Mouse (Mus musculus) urinary bladder, postnatal 25 days (tissue): ENCODE measurements around the gene Golim4.
"Not testable (repeated sequence)": the region's sequence is repeated elsewhere in the genome, so short reads cannot be mapped to it uniquely, and the experiment has no call there.

Experiments
- DNase-seq: peaks from one replicate; pipeline ENCODE4 v3.0.0; 2022; ENCODE audit warnings: low spot score

Gene Golim4

DNA sequence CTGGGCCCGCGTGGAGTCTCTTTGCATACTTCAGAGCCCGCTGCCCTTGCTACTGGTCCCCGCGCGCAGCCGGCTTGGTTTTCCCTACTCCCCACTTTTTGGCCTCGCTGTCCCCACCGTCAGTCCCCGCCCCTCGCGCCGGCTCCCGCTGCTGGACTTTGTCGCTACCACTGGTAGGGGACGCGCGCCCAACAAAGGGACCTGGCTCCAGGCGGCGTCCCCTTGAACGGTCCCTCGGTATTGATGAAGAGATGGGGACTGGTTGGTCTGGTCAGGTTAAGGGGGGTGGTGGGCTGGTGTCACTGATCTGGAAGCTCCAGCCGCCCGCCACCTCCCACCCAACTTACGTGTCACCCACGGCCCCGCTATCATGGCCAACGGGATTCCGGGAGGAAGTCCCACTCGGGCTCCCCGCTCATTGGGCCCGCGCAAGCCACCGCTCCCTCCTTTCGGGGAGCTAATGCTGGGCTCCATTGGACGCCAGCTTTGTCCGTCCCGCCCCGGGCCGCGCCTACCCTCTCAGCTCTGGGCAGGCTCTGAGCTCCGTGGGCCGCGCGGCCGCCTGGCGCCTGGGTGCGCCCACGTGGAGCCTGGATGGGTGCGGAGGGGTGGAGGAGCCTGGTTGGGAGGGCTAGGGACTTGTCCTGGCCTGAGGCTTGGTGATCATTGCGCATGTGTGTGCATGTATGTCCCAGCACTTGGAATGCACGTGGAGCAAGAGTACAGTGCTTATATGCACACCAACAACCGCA is at the start of gene Golim4:
Golim4 (minus strand) TSS at position 399 of the 752 bp plus-strand sequence.
- DNase-seq = peak; percentile 89

- DNase-seq = no peak
Observed at GRCm38 (mm10) chr3:76005621-76006020, 48.9 kb upstream of the Golim4 start.

- DNase-seq = peak; percentile 6
Observed at GRCm38 (mm10) chr3:76001156-76001555, 44.4 kb upstream of the Golim4 start.

DNA sequence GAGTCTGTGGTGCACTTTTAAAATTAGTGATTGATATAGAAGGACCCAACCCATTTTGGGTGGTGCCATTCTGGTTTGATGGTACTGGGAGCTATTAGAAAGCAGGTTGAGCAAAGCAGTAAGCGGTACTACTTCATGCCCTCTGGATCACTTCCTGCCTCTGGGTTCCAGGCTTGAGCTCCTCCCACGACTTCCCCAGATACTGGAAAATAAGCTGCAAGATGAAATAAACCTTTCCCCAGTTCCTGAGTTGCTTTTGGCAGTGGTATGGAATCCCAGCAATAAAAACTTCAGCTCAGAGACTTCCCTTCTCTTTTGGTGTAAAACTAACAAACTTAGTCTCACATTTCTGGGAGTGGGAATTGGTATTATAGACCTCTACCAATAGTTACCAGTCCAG is 43.7 kb upstream of the Golim4 start:
- DNase-seq = no peak

DNA sequence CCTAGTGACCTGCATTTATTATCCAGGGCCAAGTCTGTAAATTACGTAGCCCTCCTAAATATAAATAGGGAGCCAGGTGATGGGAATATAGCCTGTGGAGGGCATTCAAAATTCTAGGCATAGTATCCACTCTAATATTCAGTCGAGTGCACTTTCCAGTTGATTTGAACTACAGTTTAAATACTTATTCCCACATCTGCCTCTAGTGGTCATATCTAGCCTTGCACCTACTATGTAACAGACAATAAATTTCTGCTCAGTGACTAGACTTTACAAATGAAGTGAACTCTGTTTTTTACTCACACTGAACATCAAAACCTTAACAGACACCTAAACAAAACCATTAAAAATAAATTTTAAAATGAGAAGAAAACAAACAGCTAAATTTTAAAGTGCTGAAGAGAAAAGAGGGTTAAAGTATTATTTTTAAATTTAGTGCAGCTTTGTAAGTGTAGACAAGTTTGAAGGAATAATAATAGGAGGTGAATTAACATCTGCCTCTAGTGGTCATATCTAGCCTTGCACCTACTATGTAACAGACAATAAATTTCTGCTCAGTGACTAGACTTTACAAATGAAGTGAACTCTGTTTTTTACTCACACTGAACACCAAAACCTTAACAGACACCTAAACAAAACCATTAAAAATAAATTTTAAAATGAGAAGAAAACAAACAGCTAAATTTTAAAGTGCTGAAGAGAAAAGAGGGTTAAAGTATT is 24.4 kb upstream of the Golim4 start:
- DNase-seq = not testable (repeated sequence)

DNA sequence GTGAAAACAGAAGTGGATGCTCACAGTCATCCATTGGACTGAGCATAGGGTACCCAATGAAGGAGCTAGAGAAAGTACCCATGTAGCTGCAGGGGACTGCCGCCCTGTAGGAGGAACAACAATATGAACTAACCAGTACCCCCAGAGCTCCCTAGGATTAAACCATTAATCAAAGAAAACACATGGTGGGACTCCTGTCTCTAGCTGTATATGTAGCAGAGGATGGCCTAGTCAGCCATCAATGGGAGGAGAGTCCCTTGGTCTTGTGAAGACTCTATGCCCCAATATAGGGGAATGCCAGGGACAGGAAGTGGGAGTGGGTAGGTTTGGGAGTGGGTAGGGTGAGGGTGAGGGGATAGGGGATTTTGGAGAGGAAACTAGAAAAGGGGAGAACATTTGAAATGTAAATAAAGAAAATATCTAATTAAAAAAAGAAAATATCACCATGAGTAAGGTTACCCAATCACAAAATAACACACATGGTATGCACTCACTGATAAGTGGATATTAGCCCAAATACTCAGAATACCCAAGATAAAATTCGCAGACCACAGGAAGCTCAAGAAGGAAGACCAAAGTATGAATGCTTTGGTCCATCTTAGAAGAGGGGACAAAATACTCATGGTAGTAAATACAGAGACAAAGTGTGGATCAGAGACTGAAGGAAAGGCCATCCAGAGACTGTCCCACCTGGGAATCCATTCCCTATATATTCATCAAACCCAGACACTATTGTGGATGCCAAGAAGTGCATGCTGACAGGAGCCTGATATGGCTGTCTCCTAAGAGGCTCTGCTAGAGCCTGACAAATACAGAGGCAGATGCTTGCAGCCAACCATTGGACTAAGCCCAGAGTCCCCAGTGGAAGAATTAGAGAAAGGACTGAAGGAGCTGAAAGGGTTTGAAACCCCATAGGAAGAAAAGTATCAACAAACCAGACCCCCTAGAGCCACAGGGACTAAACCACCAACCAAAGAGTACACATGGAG is 6.3 kb upstream of the Golim4 start:
- not testable (repeated sequence) for DNase-seq

DNA sequence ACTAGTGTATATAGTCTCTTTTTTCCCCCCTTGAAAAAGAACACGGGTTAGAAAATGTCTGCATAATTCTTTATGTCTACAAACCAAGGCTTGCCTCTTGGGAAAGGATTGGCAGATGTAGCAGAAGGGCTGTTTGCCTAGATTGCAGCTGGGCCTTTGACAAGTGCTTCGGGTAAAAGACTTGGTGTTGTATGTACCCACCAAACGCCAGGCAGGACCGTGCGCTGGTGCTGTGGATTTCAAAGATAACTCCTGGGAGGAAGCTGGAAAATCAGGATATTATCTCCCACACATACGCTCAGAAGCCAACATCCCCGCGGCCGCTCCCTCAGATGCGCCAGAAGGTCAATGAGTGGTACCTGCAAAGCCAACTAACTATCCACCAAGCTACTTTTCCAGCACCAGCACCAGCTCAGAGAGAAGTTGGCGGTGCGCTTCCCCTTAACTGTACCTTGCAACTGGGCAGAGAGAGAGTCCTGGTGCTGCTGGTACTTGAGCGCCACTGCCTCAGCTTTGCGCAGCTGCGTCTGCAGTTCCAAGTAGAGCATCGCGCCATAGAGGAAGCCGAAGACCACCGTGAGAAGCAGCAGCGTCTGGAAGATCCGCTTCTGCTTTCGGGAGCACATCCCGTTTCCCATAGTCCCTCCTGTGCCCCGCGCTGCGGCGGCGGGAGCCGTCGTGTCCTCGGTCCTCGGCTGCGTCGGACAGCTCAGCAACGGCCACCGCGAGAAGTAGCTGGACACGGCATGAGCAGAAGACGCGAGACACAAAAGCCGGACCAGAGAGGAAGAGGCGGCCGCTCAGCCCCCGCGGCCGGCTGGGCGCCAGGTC is 873 bp downstream of the Golim4 start:
- DNase-seq = peak; percentile 17

- DNase-seq = no peak
Observed at GRCm38 (mm10) chr3:75954185-75954584, 2.6 kb downstream of the Golim4 start.

- no peak for DNase-seq
Observed at GRCm38 (mm10) chr3:75952328-75953060, 4.3 kb downstream of the Golim4 start.

GRCm38 (mm10) chr3:75950897-75951296 is 5.9 kb downstream of the Golim4 start:
- DNase-seq = no peak

DNA sequence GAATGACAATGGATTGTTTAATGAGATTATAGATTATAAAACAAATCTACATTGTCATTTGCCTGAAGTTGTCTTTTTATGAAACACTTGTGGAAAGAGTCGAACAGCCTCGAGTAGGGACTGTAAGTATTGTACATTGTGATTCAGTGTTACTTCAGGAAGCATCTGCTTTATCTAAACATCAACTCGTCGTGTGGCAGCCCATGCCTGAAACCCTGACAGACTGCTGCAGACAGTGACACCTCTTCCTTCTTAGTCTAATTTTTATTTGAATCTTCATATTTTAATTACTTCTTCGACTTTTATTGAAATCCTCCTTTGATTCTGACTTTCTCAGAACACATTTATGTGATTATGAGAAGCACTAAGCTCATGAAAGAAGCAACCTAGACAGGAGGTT is 7.4 kb downstream of the Golim4 start:
- DNase-seq = no peak

DNA sequence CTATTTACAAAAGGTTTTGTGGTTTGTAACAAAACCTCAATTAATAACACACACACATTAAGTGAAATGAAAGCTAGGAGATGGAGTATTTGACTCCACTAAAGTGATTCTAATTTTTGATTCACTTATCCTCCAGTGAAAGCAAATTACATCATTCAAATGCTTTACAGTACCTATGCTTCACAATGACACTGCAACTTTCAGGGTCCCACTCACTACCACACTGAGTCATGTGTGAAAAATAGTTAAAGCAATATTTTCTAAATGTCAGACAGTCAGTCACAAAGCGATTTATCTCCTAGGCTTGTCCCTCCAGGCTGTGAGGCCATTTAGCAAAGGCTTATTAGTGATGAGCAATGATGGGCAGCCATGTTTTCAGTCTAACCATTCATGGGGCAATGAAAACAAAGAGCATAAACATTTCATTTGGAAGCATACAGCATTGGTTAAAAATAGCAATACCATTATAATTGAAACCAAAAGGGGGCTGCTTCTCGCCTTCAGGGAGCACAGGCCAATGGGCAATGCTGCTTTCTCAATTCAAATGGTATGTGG is 8.1 kb downstream of the Golim4 start:
- no peak for DNase-seq

DNA sequence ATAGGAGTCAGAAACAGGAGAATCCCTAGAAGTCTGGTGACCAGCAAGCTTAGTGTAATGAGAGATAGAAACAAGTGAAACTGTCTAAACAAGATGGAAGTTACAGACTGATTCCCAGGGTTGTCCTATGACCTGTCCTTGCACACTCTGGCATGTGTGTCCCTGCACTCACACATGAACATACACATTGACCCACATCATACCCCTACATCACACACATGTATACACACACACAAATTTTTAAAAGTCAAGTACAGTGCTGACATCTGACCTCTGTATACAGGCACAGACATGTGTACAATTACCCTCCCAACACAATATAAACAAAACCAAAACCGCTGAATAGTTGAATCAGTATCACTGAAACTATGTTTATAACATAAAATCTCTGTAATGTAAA is 8.7 kb downstream of the Golim4 start:
- DNase-seq = no peak

DNA sequence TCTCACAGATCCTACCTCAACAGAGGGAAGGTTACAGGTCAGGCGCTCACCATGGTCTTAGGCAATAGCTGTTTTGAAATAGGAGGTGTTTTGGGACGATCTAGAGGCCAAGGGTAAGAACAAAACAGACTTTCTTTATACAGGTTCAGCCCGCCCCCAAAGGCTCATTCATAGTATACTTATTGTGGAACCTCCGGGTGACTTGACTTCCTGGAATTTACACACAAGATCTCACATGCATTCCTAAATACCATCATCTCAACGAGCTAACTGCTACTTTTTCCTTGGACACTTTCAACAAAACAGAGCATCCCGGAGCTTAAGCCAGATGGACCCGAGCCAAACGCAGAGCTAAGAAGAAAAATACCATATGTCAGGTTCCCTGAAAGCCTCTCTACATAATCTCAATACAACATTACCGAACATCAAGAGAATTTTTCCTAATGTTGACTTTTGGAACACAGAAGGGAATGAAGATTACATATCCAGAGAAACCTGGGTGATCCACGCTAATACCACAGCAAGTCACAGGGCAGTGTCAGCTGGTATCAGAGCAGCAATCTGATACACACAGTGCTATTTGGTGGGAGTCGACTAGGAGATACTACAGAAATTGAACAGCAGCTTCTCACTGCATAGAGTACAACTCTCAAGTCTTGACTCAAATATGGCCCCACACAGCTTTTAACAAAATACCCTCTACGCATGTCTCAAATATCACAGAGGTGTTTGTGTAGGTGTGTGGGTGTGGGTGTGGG is 14.3 kb downstream of the Golim4 start:
- no peak for DNase-seq

- DNase-seq = no peak
Observed at GRCm38 (mm10) chr3:75941864-75942263, 14.9 kb downstream of the Golim4 start.

DNA sequence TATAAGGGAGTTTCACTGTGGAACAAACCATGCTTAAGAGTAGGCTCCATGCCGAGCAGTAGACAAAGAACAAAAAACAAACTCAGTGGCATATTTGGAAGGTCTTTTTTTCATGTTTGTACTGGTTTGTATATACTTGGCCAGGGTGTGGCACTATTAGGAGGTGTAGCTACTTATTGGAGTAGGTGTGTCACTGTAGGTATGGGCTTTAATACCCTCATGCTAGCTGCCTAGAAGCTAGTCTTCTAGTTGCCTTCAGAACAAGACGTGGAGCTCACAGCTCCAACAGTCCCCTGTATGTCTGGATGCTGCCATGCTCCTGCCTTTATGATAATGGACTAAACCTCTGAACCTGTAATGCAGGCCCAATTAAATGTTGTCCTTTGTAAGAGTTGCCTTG is 20.6 kb downstream of the Golim4 start:
- DNase-seq = no peak

GRCm38 (mm10) chr3:75930659-75931225 is 26.0 kb downstream of the Golim4 start:
- no peak for DNase-seq

DNA sequence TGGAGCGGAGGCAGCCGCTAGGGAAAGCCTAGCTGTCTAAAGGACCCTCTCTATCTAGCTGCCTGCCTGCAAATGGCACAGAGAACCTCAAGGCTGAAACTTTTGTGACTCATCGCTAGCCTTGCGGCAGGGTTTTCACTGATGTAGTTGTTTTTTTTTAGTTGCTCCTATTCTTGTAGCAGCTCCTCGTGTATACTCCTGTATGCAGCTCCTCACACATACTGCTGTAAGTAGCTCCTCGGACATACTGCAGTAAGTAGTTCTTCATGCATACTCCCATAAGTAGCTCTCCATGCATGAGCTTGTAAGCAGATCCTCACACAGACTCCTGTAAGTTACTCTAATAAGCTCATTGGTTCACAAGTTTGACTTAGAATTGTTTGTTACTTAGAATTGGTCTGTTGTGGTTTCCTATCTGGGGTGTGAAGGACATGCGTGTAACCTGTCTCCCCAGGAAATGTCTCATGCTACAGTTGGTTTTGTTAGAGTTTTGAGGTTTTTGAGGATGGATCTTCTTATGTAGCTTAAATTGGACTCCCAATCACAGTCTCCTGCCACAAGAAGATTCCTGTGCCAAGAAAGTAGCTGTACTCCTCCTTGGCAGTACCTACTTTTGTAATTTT is 26.7 kb downstream of the Golim4 start:
- DNase-seq = no peak

GRCm38 (mm10) chr3:75926327-75926726 is 30.4 kb downstream of the Golim4 start:
- no peak for DNase-seq
